Mouse (Mus musculus) lung, postnatal 0 days (tissue): Measurements from ENCODE around the gene Ndufa3. TPM values are rescaled to one million over a fixed set of nuclear protein-coding genes. Genes with fewer than 3 reads are reported as not detected.

ENCODE experiments used
- ATAC-seq: fragments of 200-750 bp; cut with Nextera tagmentation; 2 replicates; pipeline ENCODE4 v1.8.0; 2017; ENCODE audit warnings: moderate library complexity
- DNase-seq: peaks from one replicate; pipeline ENCODE4 v3.0.0-alpha.2; 2016; ENCODE audit warnings: low spot score
- H3K27ac ChIP-seq: fragments of 300-500 bp; sonication (generic); 2 replicates; pipeline ENCODE4 v1.5.1; 2014; ENCODE audit warnings: antibody characterized with exemption, mild to moderate bottlenecking, low read length, mixed read lengths
- H3K27me3 ChIP-seq: fragments of 300-500 bp; sonication (generic); replicated peaks from 2 replicates; pipeline ENCODE4 v1.6.1; 2014; ENCODE audit warnings: low read length, mixed read lengths; ENCODE audit not compliant: insufficient read depth
- H3K36me3 ChIP-seq: fragments of 300-500 bp; sonication (generic); 2 replicates; pipeline ENCODE4 v1.6.1; 2014; ENCODE audit warnings: low read length, mixed read lengths; ENCODE audit not compliant: insufficient read depth
- H3K4me1 ChIP-seq: fragments of 300-500 bp; sonication (generic); 2 replicates; pipeline ENCODE4 v1.6.1; 2014; ENCODE audit warnings: antibody characterized with exemption, low read depth, low read length, mixed read lengths; ENCODE audit not compliant: insufficient read depth
- H3K4me2 ChIP-seq: fragments of 300-500 bp; sonication (generic); replicated peaks from 2 replicates; pipeline ENCODE4 v1.6.1; 2014; ENCODE audit warnings: low read depth, mild to moderate bottlenecking, low read length, moderate library complexity, mixed read lengths
- H3K4me3 ChIP-seq: fragments of 300-500 bp; sonication (generic); 2 replicates; pipeline ENCODE4 v1.5.1; 2014; ENCODE audit warnings: low read depth, low read length
- H3K9ac ChIP-seq: fragments of 300-500 bp; sonication (generic); replicated peaks from 2 replicates; pipeline ENCODE4 v1.6.1; 2014; ENCODE audit warnings: low read depth, mild to moderate bottlenecking
- H3K9me3 ChIP-seq: fragments of 300-500 bp; sonication (generic); 2 replicates; pipeline ENCODE4 v1.6.1; 2016; ENCODE audit warnings: low read length, mixed read lengths
- CTCF ChIP-seq: IDR thresholded peaks from 2 replicates; pipeline ENCODE4 v1.5.1; 2016; ENCODE audit warnings: antibody characterized with exemption, mild to moderate bottlenecking
- EP300 ChIP-seq: IDR thresholded peaks from 2 replicates; pipeline ENCODE4 v1.6.1; 2016; ENCODE audit warnings: antibody characterized with exemption, mild to moderate bottlenecking, control low read depth
- WGBS: fragments of 180-500 bp; shearing (Covaris S2); extraction: QIAGEN DNeasy Blood & Tissue Kit; methylation state at CpG from one replicate; pipeline ENCODE4 v1.1.7; 2014; 5-methylcytosine and 5-hydroxymethylcytosine counted together
- polyA plus RNA-seq: library from polyadenylated mRNA; unstranded; fragments of >200 nt; fragmentation: Nextera tagmentation; extraction: Ambion mirVana; gene quantifications from 2 replicates; pipeline ENCODE4 v1.2.1, GENCODE M21; 2015

Gene Ndufa3
- polyA plus RNA-seq, 1 experiment from 2014 or later: 505 TPM

DNA sequence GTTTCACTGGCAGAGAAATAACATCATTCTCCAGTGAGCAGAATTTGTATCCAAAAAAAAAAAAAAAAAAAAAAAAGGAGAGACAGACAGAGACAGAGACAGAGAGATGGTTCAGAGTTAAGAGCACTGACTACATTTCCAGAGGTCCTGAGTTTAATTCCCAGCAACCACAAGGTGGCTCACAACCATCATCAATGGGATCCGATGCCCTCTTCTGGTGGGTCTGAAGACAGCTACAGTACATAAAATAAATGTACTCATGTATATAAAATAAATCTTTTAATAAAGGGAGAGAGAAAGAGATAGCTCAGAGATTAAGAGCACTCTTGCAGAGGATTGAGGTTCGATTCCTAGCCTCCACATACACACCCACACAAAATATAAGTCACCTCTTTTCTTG lies 39.0 kb upstream of the Ndufa3 start:
- 69% methylated on average over 2 of the region's 2 CpGs for WGBS
- H3K4me3 ChIP-seq: no peak overlapping the region
- H3K4me1 ChIP-seq: no peaks in the 10 kb centered on the region
- DNase-seq (no peak), ATAC-seq (no peak)
- no peaks in the 10 kb centered on the region for H3K36me3 ChIP-seq
- no peak overlapping the region for H3K27ac ChIP-seq
- H3K4me2 ChIP-seq: no peak overlapping the region
- H3K9me3 ChIP-seq: no peaks in the 10 kb centered on the region
- H3K9ac ChIP-seq: no peak overlapping the region
- TF ChIP-seq EP300 (no peak), CTCF (no peak)
- no peaks in the 10 kb centered on the region for H3K27me3 ChIP-seq

DNA sequence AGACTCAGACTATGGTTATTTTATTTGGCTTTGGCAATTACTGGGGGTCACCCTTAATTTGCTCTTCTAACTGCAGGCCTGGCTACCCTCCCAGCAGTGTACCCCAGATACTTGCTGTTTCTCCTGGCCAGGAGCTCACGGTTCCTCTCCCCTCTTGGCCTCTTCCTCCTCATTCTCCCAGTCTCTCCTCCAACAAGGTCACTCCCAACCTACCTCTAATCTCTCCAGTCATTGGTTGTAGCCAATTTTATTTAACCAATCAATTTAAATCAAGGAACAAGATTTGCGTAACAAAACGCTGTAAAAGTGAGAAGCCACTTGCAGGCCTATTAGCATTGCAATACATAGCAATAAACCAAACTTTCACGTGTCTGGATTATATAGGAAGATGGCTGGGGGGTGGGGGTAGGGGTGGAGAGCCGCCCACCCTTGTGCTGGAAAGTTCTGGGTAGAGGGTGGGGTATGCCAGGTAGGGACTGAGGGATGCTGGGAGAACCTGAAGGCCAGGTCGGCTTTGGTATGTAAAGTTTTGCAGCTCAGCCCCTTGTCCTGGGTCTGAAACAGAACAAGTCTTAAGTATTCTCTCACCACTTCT lies 38.1 kb upstream of the Ndufa3 start:
- H3K36me3 ChIP-seq: no peaks in the 10 kb centered on the region
- 59% methylated on average over 6 of the region's 6 CpGs for WGBS
- ATAC-seq (no peak), DNase-seq (no peak)
- H3K9me3 ChIP-seq: no peaks in the 10 kb centered on the region
- H3K9ac ChIP-seq: no peak overlapping the region
- no peaks in the 10 kb centered on the region for H3K27me3 ChIP-seq
- no peak for TF ChIP-seq EP300
- no peak for TF ChIP-seq CTCF
- no peak overlapping the region for H3K4me2 ChIP-seq
- no peak overlapping the region for H3K27ac ChIP-seq
- H3K4me1 ChIP-seq: no peaks in the 10 kb centered on the region
- H3K4me3 ChIP-seq: no peak overlapping the region

DNA sequence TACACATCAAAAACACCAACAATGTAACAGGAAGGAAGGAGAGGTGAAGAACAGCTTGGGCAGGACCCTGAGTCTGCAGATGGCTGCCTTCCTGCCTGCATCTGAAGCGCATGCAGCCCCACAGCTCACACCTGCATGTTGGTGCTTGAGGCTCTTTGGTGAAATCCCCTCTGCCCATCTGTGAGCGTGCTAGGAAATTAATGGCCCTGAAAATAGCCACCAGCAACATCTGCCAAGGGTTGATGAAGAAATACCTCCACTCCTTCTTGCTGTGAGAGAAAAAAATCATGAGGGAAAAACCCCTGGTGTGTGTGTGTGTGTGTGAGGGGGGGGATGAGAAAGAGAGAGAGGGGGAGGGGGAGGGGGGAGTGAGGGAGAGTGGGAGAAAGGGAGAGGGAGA lies 37.1 kb upstream of the Ndufa3 start:
- Histone ChIP-seq H3K4me2 (no peak overlapping the region), H3K4me1 (no peaks in the 10 kb centered on the region), H3K27ac (no peak overlapping the region), H3K4me3 (no peak overlapping the region), H3K9ac (no peak overlapping the region), H3K9me3 (no peaks in the 10 kb centered on the region), H3K27me3 (no peaks in the 10 kb centered on the region), H3K36me3 (no peaks in the 10 kb centered on the region)
- ATAC-seq (no peak), DNase-seq (no peak)
- TF ChIP-seq CTCF (no peak), EP300 (no peak)
- WGBS: 48% methylated on average over 2 of the region's 2 CpGs

DNA sequence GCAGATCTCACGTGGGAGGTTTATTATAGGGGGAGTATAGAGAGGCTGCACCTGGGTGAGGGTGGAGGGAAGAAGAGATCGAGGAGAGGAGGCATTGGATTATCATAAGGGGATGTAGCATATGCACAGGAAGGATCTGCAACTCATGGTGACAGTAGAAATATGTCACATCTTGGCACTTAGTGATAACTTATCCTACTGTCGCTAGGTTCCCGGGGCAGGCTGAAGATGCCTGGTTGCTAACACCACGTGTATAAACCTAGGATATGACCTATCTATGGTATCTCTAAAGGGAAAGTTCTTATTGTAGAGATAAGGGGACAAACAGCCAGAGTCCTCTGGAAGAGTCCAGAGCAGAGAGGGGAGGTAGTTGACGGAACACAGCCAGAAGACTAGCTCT lies 31.4 kb upstream of the Ndufa3 start:
- H3K4me2 ChIP-seq: no peak overlapping the region
- ATAC-seq (no peak), DNase-seq (no peak)
- H3K4me3 ChIP-seq: no peak overlapping the region
- 10% methylated on average over 6 of the region's 6 CpGs for WGBS
- H3K9ac ChIP-seq: no peak overlapping the region
- no peaks in the 10 kb centered on the region for H3K9me3 ChIP-seq
- no peaks in the 10 kb centered on the region for H3K27me3 ChIP-seq
- H3K27ac ChIP-seq: no peak overlapping the region
- no peak for TF ChIP-seq CTCF
- no peak for TF ChIP-seq EP300
- no peaks in the 10 kb centered on the region for H3K4me1 ChIP-seq
- no peaks in the 10 kb centered on the region for H3K36me3 ChIP-seq

DNA sequence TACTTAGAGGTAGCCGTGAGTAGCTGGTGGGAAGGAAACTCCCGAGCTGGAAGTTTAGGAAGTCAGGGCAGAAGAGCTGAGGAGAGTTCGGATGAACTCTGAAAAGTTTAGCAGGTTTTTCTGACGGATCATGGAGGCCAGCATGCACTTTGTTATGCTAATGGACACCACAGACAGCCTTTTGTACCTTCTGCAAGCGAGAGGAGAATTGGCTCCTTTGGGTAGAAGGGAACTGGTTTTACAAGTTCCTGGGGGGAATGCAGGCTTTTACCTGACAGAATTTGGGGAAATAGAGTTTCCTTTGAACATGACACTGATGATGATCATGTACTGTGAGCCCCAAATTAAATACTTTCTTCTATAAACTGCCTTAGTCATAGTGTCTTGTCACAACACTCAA lies 30.9 kb upstream of the Ndufa3 start:
- no peaks in the 10 kb centered on the region for H3K9me3 ChIP-seq
- no peak overlapping the region for H3K4me3 ChIP-seq
- no peak for ATAC-seq
- H3K27me3 ChIP-seq: no peaks in the 10 kb centered on the region
- H3K4me2 ChIP-seq: no peak overlapping the region
- H3K36me3 ChIP-seq: no peaks in the 10 kb centered on the region
- H3K27ac ChIP-seq: no peak overlapping the region
- H3K4me1 ChIP-seq: no peaks in the 10 kb centered on the region
- DNase-seq: no peak
- TF ChIP-seq CTCF: no peak
- no peak for TF ChIP-seq EP300
- WGBS: 5% methylated on average over 5 of the region's 5 CpGs
- H3K9ac ChIP-seq: no peak overlapping the region

DNA sequence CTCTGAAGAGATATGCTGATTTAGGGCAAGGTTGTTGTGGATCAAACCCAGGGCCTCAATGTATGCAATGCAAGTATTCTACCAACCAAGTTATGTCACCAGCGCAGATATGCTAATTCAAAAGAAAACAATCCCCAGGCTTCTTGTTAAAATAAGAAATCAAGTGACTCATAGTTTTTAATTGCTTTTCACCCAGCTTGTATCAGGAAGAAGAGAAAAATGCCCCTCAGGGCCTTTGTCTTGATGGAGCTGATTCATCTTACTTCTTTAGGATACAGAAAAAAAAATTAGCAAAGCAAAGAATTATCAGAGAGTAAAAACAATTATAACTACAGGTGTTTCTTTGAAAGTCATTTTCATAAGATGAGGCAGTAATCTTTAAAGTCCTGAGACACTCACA lies 29.9 kb upstream of the Ndufa3 start:
- Histone ChIP-seq H3K27me3 (no peaks in the 10 kb centered on the region), H3K4me3 (no peak overlapping the region), H3K9me3 (no peaks in the 10 kb centered on the region), H3K4me1 (no peaks in the 10 kb centered on the region), H3K27ac (no peak overlapping the region), H3K36me3 (no peaks in the 10 kb centered on the region), H3K9ac (no peak overlapping the region), H3K4me2 (no peak overlapping the region)
- no peak for DNase-seq
- WGBS: 69% methylated on average over 1 of the region's 1 CpGs
- TF ChIP-seq CTCF (no peak), EP300 (no peak)
- no peak for ATAC-seq

DNA sequence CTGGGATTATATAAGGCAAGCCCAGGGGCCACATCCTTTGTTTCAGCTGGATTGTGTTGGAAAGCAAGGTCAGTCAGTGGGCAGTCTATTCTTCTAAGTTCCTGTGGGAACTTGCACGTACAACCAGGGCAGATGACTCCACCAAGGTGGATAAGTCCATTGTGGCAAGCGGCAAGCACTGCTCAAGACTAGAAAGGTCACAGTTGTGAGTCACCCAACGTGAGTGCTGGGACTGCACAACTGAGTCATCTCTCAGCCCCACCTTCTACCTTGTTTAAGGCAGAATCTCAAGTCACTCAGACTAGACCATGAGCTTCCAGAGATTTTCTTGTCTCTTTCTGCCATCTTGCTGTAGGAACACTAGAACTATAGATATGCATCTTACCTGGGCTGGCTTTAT lies 26.6 kb upstream of the Ndufa3 start:
- Histone ChIP-seq H3K36me3 (no peaks in the 10 kb centered on the region), H3K4me1 (no peaks in the 10 kb centered on the region), H3K9me3 (no peaks in the 10 kb centered on the region), H3K4me2 (no peak overlapping the region), H3K27me3 (no peaks in the 10 kb centered on the region), H3K27ac (no peak overlapping the region), H3K9ac (no peak overlapping the region), H3K4me3 (no peak overlapping the region)
- WGBS: 67% methylated on average over 3 of the region's 3 CpGs
- no peak for ATAC-seq
- DNase-seq: no peak
- TF ChIP-seq CTCF (no peak), EP300 (no peak)
